Mouse (Mus musculus): ENCODE data around the gene Pitpnm2. TPM values are rescaled to one million over a fixed set of nuclear protein-coding genes. Genes with fewer than 3 reads are reported as not detected.

Gene Pitpnm2
- polyA plus RNA-seq, 1 experiment from 2014 or later: 1.9 TPM

GRCm38 (mm10) chr5:124113030-124113429, 136.5 kb downstream of the Pitpnm2 start:
- Histone ChIP-seq H3K4me2 (ENCODE audit: low read depth, low read length) (peak overlapping the region; percentile 98), H3K9ac (ENCODE audit: low read depth, low read length) (peak overlapping the region; percentile 91), H3K4me3 (ENCODE audit: low read depth, low read length) (peak overlapping the region; percentile 98), H3K4me1 (ENCODE audit: control insufficient read depth, low read depth, low read length) (peaks cover 43% of the 10 kb centered on the region), H3K36me3 (ENCODE audit: control insufficient read depth, insufficient read depth) (peaks cover 1% of the 10 kb centered on the region; the same call in 1 of the 2 replicates), H3K27ac (ENCODE audit: low read length) (peak overlapping the region; percentile 98), H3K9me3 (replicated peaks; ENCODE audit: control insufficient read depth, low read length) (no peaks in the 10 kb centered on the region), H3K27me3 (ENCODE audit: control insufficient read depth, insufficient read depth, low read depth, low read length) (no peaks in the 10 kb centered on the region)
- 17% methylated on average over 14 of the region's 14 CpGs for WGBS (ENCODE audit: insufficient replicate concordance)
- no peak for ATAC-seq (ENCODE audit: low read depth)

DNA sequence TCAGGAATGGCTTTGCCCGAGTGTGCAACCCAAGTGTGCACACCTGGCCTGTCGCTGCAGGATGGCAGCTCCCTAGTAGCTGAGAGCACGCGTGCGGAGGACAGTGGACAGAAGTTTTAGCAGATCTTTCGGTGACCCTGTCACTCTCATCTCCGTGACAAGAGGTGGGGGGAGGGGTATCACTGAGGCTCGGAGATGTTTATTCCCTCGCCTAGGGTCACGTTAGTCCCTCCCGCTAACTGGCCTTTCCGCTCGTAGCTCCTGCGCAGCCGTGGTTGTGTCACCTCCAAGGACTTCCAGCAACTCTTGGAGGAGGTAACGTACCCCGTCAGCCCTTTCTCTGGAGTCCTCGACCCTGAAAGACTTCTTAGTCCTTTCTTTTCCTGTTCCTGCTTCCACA, 137.0 kb downstream of the Pitpnm2 start:
- Histone ChIP-seq H3K9me3 (replicated peaks; ENCODE audit: control insufficient read depth, low read length) (no peaks in the 10 kb centered on the region), H3K27ac (ENCODE audit: low read length) (peak overlapping the region; percentile 98), H3K4me2 (ENCODE audit: low read depth, low read length) (peak overlapping the region; percentile 98), H3K4me3 (ENCODE audit: low read depth, low read length) (peak overlapping the region; percentile 98), H3K27me3 (ENCODE audit: control insufficient read depth, insufficient read depth, low read depth, low read length) (no peaks in the 10 kb centered on the region), H3K9ac (ENCODE audit: low read depth, low read length) (peak overlapping the region; percentile 91), H3K4me1 (ENCODE audit: control insufficient read depth, low read depth, low read length) (peaks cover 43% of the 10 kb centered on the region), H3K36me3 (ENCODE audit: control insufficient read depth, insufficient read depth) (no peaks in the 10 kb centered on the region; the same call in 1 of the 2 replicates)
- WGBS (ENCODE audit: insufficient replicate concordance): under 1% methylated on average over 18 of the region's 18 CpGs
- ATAC-seq (ENCODE audit: low read depth): no peak; the same call in 1 of the 2 replicates

DNA sequence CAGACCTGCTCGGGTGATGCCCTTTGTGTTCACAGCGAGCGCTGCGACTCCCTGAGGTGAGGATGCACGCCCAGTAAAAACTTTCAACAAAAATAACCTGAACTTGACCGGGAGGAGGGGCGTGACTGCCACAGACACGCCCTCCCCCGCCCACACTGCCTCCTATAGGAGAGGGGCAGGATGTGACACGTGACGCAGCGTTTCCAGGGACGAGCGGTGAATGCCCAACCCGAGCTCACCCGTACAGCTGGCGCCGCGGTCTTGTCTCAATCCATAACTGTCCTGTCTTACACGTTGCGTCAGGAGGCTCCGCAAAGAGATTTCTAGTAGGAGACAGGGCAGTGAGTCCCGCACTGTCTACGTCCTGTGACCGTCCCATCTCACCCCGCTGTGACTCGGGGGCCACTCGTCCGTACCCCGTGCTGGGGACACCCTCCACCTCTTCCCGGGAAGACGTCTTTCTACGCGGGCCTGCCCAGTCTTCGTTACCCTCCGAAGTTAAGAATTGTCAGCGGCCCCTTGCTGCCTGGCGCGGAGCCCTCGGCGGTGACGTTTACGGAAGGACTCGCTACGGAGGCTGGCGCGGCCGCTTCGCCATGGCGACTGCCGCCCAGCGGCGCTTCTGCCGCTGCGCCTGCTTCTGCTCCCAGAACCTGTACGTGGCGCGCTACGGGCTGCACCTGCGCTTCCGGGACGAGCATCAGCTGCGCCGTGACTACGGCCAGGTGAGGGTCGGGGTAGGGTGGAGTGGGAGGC, 137.6 kb downstream of the Pitpnm2 start, which contains the start of gene Ogfod2:
Gene Ogfod2, plus strand, starts transcription at position 556 of the 756 bp plus-strand sequence.
- Histone ChIP-seq H3K27me3 (ENCODE audit: control insufficient read depth, insufficient read depth, low read depth, low read length) (no peaks in the 10 kb centered on the region), H3K27ac (ENCODE audit: low read length) (peak within 1 kb of the TSS; percentile 98)
- ATAC-seq (ENCODE audit: low read depth): peak; percentile 95

GRCm38 (mm10) chr5:124111077-124111741, 138.4 kb downstream of the Pitpnm2 start:
- Histone ChIP-seq H3K36me3 (ENCODE audit: control insufficient read depth, insufficient read depth) (no peaks in the 10 kb centered on the region), H3K4me3 (ENCODE audit: low read depth, low read length) (peak overlapping the region; percentile 98), H3K9ac (ENCODE audit: low read depth, low read length) (peak overlapping the region; percentile 91), H3K9me3 (replicated peaks; ENCODE audit: control insufficient read depth, low read length) (no peaks in the 10 kb centered on the region), H3K27me3 (ENCODE audit: control insufficient read depth, insufficient read depth, low read depth, low read length) (no peaks in the 10 kb centered on the region), H3K27ac (ENCODE audit: low read length) (peak overlapping the region; percentile 98), H3K4me2 (ENCODE audit: low read depth, low read length) (peak overlapping the region; percentile 98), H3K4me1 (ENCODE audit: control insufficient read depth, low read depth, low read length) (peaks cover 31% of the 10 kb centered on the region)
- no peak for ATAC-seq (ENCODE audit: low read depth)
- WGBS (ENCODE audit: insufficient replicate concordance): 20% methylated on average over 17 of the region's 17 CpGs

More for the DNA sequence above, 137.6 kb downstream of the Pitpnm2 start, which contains the start of gene Ogfod2:
- Histone ChIP-seq H3K4me2 (ENCODE audit: low read depth, low read length) (peak within 1 kb of the TSS; percentile 98), H3K4me1 (ENCODE audit: control insufficient read depth, low read depth, low read length) (peaks cover 37% of the 10 kb centered on the region), H3K9ac (ENCODE audit: low read depth, low read length) (peak within 1 kb of the TSS; percentile 91), H3K36me3 (ENCODE audit: control insufficient read depth, insufficient read depth) (no peaks in the 10 kb centered on the region), H3K4me3 (ENCODE audit: low read depth, low read length) (peak within 1 kb of the TSS; percentile 98), H3K9me3 (replicated peaks; ENCODE audit: control insufficient read depth, low read length) (no peaks in the 10 kb centered on the region)
- under 1% methylated on average over 66 of the region's 66 CpGs for WGBS (ENCODE audit: insufficient replicate concordance)

DNA sequence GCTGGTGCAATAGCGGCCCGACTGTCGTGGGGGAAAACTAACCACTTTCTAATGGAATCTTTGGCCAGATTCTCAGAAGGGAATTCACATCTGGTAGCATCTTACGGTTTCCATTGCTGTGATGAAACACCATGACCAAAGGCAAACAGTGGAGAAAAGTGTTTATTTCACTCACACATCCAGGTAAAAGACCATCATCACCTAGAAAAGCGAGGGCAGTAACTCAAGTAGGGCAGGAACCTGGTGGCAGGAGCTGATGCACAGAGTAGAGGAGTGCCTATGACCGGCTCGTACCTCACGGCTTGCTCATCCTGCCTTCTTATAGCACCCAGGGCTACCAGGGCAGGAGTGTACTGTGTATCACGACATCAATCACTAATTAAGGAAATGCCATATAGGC, 146.0 kb downstream of the Pitpnm2 start:
- Histone ChIP-seq H3K36me3 (ENCODE audit: control insufficient read depth, insufficient read depth) (no peaks in the 10 kb centered on the region), H3K4me1 (ENCODE audit: control insufficient read depth, low read depth, low read length) (no peaks in the 10 kb centered on the region), H3K4me3 (ENCODE audit: low read depth, low read length) (no peak overlapping the region), H3K27me3 (ENCODE audit: control insufficient read depth, insufficient read depth, low read depth, low read length) (no peaks in the 10 kb centered on the region), H3K9me3 (replicated peaks; ENCODE audit: control insufficient read depth, low read length) (no peaks in the 10 kb centered on the region), H3K4me2 (ENCODE audit: low read depth, low read length) (no peak overlapping the region), H3K27ac (ENCODE audit: low read length) (no peak overlapping the region), H3K9ac (ENCODE audit: low read depth, low read length) (no peak overlapping the region)
- no peak for ATAC-seq (ENCODE audit: low read depth)
- WGBS (ENCODE audit: insufficient replicate concordance): 87% methylated on average over 9 of the region's 9 CpGs

DNA sequence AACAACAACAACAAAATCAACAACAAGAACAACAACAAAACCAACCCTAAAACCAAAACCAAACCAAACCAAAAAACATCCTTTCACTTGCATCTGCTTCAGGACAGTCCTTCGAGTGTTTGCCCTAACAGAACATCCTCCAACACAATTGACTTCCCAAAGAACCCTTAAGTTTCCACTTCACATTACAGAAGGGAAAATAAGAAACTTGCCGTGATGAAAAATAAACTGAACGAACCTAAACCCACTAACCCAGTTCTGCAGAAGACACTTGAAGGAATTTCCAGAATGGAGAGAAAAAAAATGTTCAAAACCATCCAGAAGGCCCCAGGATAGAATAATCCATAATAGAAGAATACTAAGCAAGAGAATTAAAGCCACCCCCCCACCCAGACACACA, 146.5 kb downstream of the Pitpnm2 start:
- WGBS (ENCODE audit: insufficient replicate concordance): 76% methylated on average over 3 of the region's 3 CpGs
- Histone ChIP-seq H3K27me3 (ENCODE audit: control insufficient read depth, insufficient read depth, low read depth, low read length) (no peaks in the 10 kb centered on the region), H3K4me1 (ENCODE audit: control insufficient read depth, low read depth, low read length) (no peaks in the 10 kb centered on the region), H3K4me3 (ENCODE audit: low read depth, low read length) (no peak overlapping the region), H3K9ac (ENCODE audit: low read depth, low read length) (no peak overlapping the region), H3K4me2 (ENCODE audit: low read depth, low read length) (no peak overlapping the region), H3K36me3 (ENCODE audit: control insufficient read depth, insufficient read depth) (no peaks in the 10 kb centered on the region), H3K27ac (ENCODE audit: low read length) (no peak overlapping the region), H3K9me3 (replicated peaks; ENCODE audit: control insufficient read depth, low read length) (no peaks in the 10 kb centered on the region)
- no peak for ATAC-seq (ENCODE audit: low read depth)

- ATAC-seq (ENCODE audit: low read depth): no peak
- H3K27me3 ChIP-seq (ENCODE audit: control insufficient read depth, insufficient read depth, low read depth, low read length): no peaks in the 10 kb centered on the region
- H3K4me1 ChIP-seq (ENCODE audit: control insufficient read depth, low read depth, low read length): no peaks in the 10 kb centered on the region
- no peaks in the 10 kb centered on the region for H3K36me3 ChIP-seq (ENCODE audit: control insufficient read depth, insufficient read depth)
- H3K9ac ChIP-seq (ENCODE audit: low read depth, low read length): no peak overlapping the region
- H3K4me3 ChIP-seq (ENCODE audit: low read depth, low read length): no peak overlapping the region
- no peaks in the 10 kb centered on the region for H3K9me3 ChIP-seq (replicated peaks; ENCODE audit: control insufficient read depth, low read length)
- no peak overlapping the region for H3K27ac ChIP-seq (ENCODE audit: low read length)
- H3K4me2 ChIP-seq (ENCODE audit: low read depth, low read length): no peak overlapping the region
- 74% methylated on average over 6 of the region's 6 CpGs for WGBS (ENCODE audit: insufficient replicate concordance)
Observed at GRCm38 (mm10) chr5:124102326-124102725, 147.2 kb downstream of the Pitpnm2 start.

- no peaks in the 10 kb centered on the region for H3K36me3 ChIP-seq (ENCODE audit: control insufficient read depth, insufficient read depth)
- 78% methylated on average over 11 of the region's 11 CpGs for WGBS (ENCODE audit: insufficient replicate concordance)
- no peak overlapping the region for H3K27ac ChIP-seq (ENCODE audit: low read length)
- H3K9ac ChIP-seq (ENCODE audit: low read depth, low read length): no peak overlapping the region
- peaks cover 2% of the 10 kb centered on the region for H3K4me1 ChIP-seq (ENCODE audit: control insufficient read depth, low read depth, low read length)
- H3K4me3 ChIP-seq (ENCODE audit: low read depth, low read length): no peak overlapping the region
- H3K4me2 ChIP-seq (ENCODE audit: low read depth, low read length): no peak overlapping the region
- no peaks in the 10 kb centered on the region for H3K9me3 ChIP-seq (replicated peaks; ENCODE audit: control insufficient read depth, low read length)
- H3K27me3 ChIP-seq (ENCODE audit: control insufficient read depth, insufficient read depth, low read depth, low read length): no peaks in the 10 kb centered on the region
- ATAC-seq (ENCODE audit: low read depth): no peak
Observed at GRCm38 (mm10) chr5:124100128-124101044, 149.2 kb downstream of the Pitpnm2 start.

Data from liver, embryonic 16.5 days (tissue).